Mouse (Mus musculus): Measurements from ENCODE around the gene Ggcx. TPM values are rescaled to one million over a fixed set of nuclear protein-coding genes. Genes with fewer than 3 reads are reported as not detected.
"Not testable (repeated sequence)": the region's sequence is repeated elsewhere in the genome, so short reads cannot be mapped to it uniquely, and the experiment has no call there.

Gene Ggcx
- polyA plus RNA-seq, 1 experiment from 2014 or later, result 15.8 TPM

GRCm38 (mm10) chr6:72478691-72479090, 64.6 kb downstream of the Ggcx start:
- H3K9me3 ChIP-seq (ENCODE audit: control insufficient read depth, low read length); H3K27ac ChIP-seq (ENCODE audit: low read depth, low read length); H3K4me2 ChIP-seq (ENCODE audit: low read length); H3K9ac ChIP-seq (ENCODE audit: low read depth, low read length); H3K4me3 ChIP-seq (ENCODE audit: low read length); H3K36me3 ChIP-seq (ENCODE audit: control insufficient read depth, insufficient read depth, low read length); H3K27me3 ChIP-seq (replicated peaks; ENCODE audit: control insufficient read depth, insufficient read depth, low read length); H3K4me1 ChIP-seq (ENCODE audit: control insufficient read depth, insufficient read depth, low read depth, low read length); ATAC-seq: not testable (repeated sequence)
- WGBS, result 96% methylated on average over 3 of the region's 3 CpGs

- no peaks in the 10 kb centered on the region for H3K36me3 ChIP-seq (ENCODE audit: control insufficient read depth, insufficient read depth, low read length)
- no peak for ATAC-seq
- 91% methylated on average over 12 of the region's 12 CpGs for WGBS
These were observed 65.7 kb downstream of the Ggcx start for GRCm38 (mm10) chr6:72479645-72480421.

DNA sequence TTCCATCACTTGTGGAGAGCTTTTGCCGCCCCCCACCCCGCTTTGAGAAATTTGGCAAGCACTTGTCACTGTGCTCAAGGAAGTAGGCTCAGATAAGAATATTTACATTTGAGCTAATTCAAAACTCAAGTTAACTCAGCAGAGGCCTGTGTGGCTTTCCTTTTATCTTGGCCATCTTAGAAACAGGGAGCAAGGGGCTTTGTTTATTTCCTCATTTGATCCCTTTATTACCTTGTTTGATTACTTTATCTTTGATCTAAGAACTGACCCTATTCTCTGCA, 66.3 kb downstream of the Ggcx start:
- Histone ChIP-seq H3K4me1 (ENCODE audit: control insufficient read depth, insufficient read depth, low read depth, low read length) (no peaks in the 10 kb centered on the region), H3K9ac (ENCODE audit: low read depth, low read length) (no peak overlapping the region), H3K4me2 (ENCODE audit: low read length) (no peak overlapping the region), H3K27ac (ENCODE audit: low read depth, low read length) (no peak overlapping the region), H3K9me3 (ENCODE audit: control insufficient read depth, low read length) (no peaks in the 10 kb centered on the region), H3K27me3 (replicated peaks; ENCODE audit: control insufficient read depth, insufficient read depth, low read length) (no peaks in the 10 kb centered on the region), H3K4me3 (ENCODE audit: low read length) (no peak overlapping the region), H3K36me3 (ENCODE audit: control insufficient read depth, insufficient read depth, low read length) (no peaks in the 10 kb centered on the region)
- no peak for ATAC-seq
- WGBS, result 88% methylated on average over 2 of the region's 2 CpGs

More at GRCm38 (mm10) chr6:72479645-72480421, 65.7 kb downstream of the Ggcx start:
- no peaks in the 10 kb centered on the region for H3K27me3 ChIP-seq (replicated peaks; ENCODE audit: control insufficient read depth, insufficient read depth, low read length)
- H3K4me1 ChIP-seq (ENCODE audit: control insufficient read depth, insufficient read depth, low read depth, low read length), result no peaks in the 10 kb centered on the region
- H3K27ac ChIP-seq (ENCODE audit: low read depth, low read length), result no peak overlapping the region
- H3K9me3 ChIP-seq (ENCODE audit: control insufficient read depth, low read length), result no peaks in the 10 kb centered on the region
- no peak overlapping the region for H3K9ac ChIP-seq (ENCODE audit: low read depth, low read length)
- no peak overlapping the region for H3K4me2 ChIP-seq (ENCODE audit: low read length)
- H3K4me3 ChIP-seq (ENCODE audit: low read length), result no peak overlapping the region

Other genes with a start within 250 kb of the Ggcx start
- gene Atoh8, start 178.7 kb upstream of the Ggcx start, polyA plus RNA-seq (2015; fragmentation: Nextera tagmentation; extraction: Ambion mirVana), result 3.9 and 4.7 TPM in 2 replicates
- gene Sftpb, start 109.7 kb upstream of the Ggcx start, polyA plus RNA-seq (2015; fragmentation: Nextera tagmentation; extraction: Ambion mirVana), result 0.61 and 0.70 TPM in 2 replicates
- 34.2 and 40.3 TPM in 2 replicates for gene Usp39, start 69.1 kb upstream of the Ggcx start, polyA plus RNA-seq (2015; fragmentation: Nextera tagmentation; extraction: Ambion mirVana)
- 16.9 and 17.3 TPM in 2 replicates for gene 0610030E20Rik, start 67.0 kb upstream of the Ggcx start, polyA plus RNA-seq (2015; fragmentation: Nextera tagmentation; extraction: Ambion mirVana)
- gene Tmem150a, start 58.9 kb upstream of the Ggcx start, polyA plus RNA-seq (2015; fragmentation: Nextera tagmentation; extraction: Ambion mirVana), result 22.1 and 22.9 TPM in 2 replicates
- 127 and 137 TPM in 2 replicates for gene Rnf181, start 47.4 kb upstream of the Ggcx start, polyA plus RNA-seq (2015; fragmentation: Nextera tagmentation; extraction: Ambion mirVana)
- gene Vamp5, start 33.8 kb upstream of the Ggcx start, polyA plus RNA-seq (2015; fragmentation: Nextera tagmentation; extraction: Ambion mirVana), result 16.2 and 20.1 TPM in 2 replicates
- gene Vamp8, start 23.6 kb upstream of the Ggcx start, polyA plus RNA-seq (2015; fragmentation: Nextera tagmentation; extraction: Ambion mirVana), result 28.5 and 29.4 TPM in 2 replicates
- 300 and 327 TPM in 2 replicates for gene Mat2a, start 25.2 kb downstream of the Ggcx start, polyA plus RNA-seq (2015; fragmentation: Nextera tagmentation; extraction: Ambion mirVana)
- gene Sh2d6, start 107.4 kb downstream of the Ggcx start, polyA plus RNA-seq (2015; fragmentation: Nextera tagmentation; extraction: Ambion mirVana), result 0.29 and 0.36 TPM in 2 replicates
- gene Capg, start 130.1 kb downstream of the Ggcx start, polyA plus RNA-seq (2015; fragmentation: Nextera tagmentation; extraction: Ambion mirVana), result 9.0 and 10.2 TPM in 2 replicates
- gene Elmod3, start 184.1 kb downstream of the Ggcx start, polyA plus RNA-seq (2015; fragmentation: Nextera tagmentation; extraction: Ambion mirVana), result 17.3 and 18.7 TPM in 2 replicates
- 7.0 and 8.4 TPM in 2 replicates for gene Retsat, start 184.2 kb downstream of the Ggcx start, polyA plus RNA-seq (2015; fragmentation: Nextera tagmentation; extraction: Ambion mirVana)
- gene Tgoln1, start 202.7 kb downstream of the Ggcx start, polyA plus RNA-seq (2015; fragmentation: Nextera tagmentation; extraction: Ambion mirVana), result 35.6 and 38.9 TPM in 2 replicates